Mouse (Mus musculus) hindbrain, embryonic 11.5 days (tissue): ENCODE results near the gene Glra3. TPM values are rescaled to one million over a fixed set of nuclear protein-coding genes. Genes with fewer than 3 reads are reported as not detected.

Experiments used
- ATAC-seq: fragments of 200-750 bp; cut with Nextera tagmentation; 2 replicates; pipeline ENCODE4 v1.8.0; 2017; ENCODE audit warnings: mild to moderate bottlenecking, moderate TSS enrichment, moderate library complexity; ENCODE audit not compliant: low FRiP score
- DNase-seq: peaks from one replicate; pipeline ENCODE4 v3.0.0-alpha.2; 2015; ENCODE audit warnings: low spot score
- H3K27ac ChIP-seq: fragments of 300-500 bp; sonication (generic); 2 replicates; pipeline ENCODE4 v1.5.1; 2014; ENCODE audit warnings: mild to moderate bottlenecking, low read depth, low read length
- H3K27me3 ChIP-seq: fragments of 300-500 bp; sonication (generic); 2 replicates; pipeline ENCODE4 v1.6.1; 2014; ENCODE audit warnings: mild to moderate bottlenecking, low read length, moderate library complexity, mixed read lengths; ENCODE audit not compliant: control insufficient read depth, insufficient read depth
- H3K36me3 ChIP-seq: fragments of 300-500 bp; sonication (generic); 2 replicates; pipeline ENCODE4 v1.6.1; 2014; ENCODE audit warnings: mild to moderate bottlenecking, low read length, moderate library complexity, mixed read lengths; ENCODE audit not compliant: control insufficient read depth, insufficient read depth
- H3K4me1 ChIP-seq: fragments of 300-500 bp; sonication (generic); replicated peaks from 2 replicates; pipeline ENCODE4 v1.6.1; 2014; ENCODE audit warnings: low read length, mixed read lengths; ENCODE audit not compliant: control insufficient read depth, insufficient read depth
- H3K4me2 ChIP-seq: fragments of 300-500 bp; sonication (generic); replicated peaks from 2 replicates; pipeline ENCODE4 v1.6.1; 2014; ENCODE audit warnings: mild to moderate bottlenecking, low read depth, low read length
- H3K4me3 ChIP-seq: fragments of 300-500 bp; sonication (generic); 2 replicates; pipeline ENCODE4 v1.5.1; 2014; ENCODE audit warnings: low read depth, low read length
- H3K9ac ChIP-seq: fragments of 300-500 bp; sonication (generic); 2 replicates; pipeline ENCODE4 v1.6.1; 2014; ENCODE audit warnings: low read depth, low read length
- H3K9me3 ChIP-seq: fragments of 300-500 bp; sonication (generic); 2 replicates; pipeline ENCODE4 v1.6.1; 2016; ENCODE audit warnings: low read length; ENCODE audit not compliant: control insufficient read depth
- WGBS: fragments of 180-500 bp; shearing (Covaris S2); extraction: QIAGEN DNeasy Blood & Tissue Kit; methylation state at CpG from one replicate; pipeline ENCODE4 v1.1.7; 2014; 5-methylcytosine and 5-hydroxymethylcytosine counted together
- polyA plus RNA-seq: library from polyadenylated mRNA; unstranded; fragments of >200 nt; fragmentation: Nextera tagmentation; extraction: Ambion mirVana; gene quantifications from 2 replicates; pipeline ENCODE4 v1.2.1, GENCODE M21; 2014

Gene Glra3
- polyA plus RNA-seq, 1 experiment from 2014 or later, result 0.09 TPM

GRCm38 (mm10) chr8:56083654-56084053 lies 143.4 kb downstream of the Glra3 start:
- Histone ChIP-seq H3K9me3 (no peaks in the 10 kb centered on the region), H3K4me1 (no peaks in the 10 kb centered on the region), H3K4me2 (no peak overlapping the region), H3K36me3 (no peaks in the 10 kb centered on the region), H3K27me3 (no peaks in the 10 kb centered on the region), H3K4me3 (no peak overlapping the region), H3K9ac (no peak overlapping the region), H3K27ac (no peak overlapping the region)
- no peak for ATAC-seq
- no peak for DNase-seq

- H3K4me3 ChIP-seq, result no peak overlapping the region
- no peak overlapping the region for H3K27ac ChIP-seq
- ATAC-seq (no peak), DNase-seq (no peak)
- no peak overlapping the region for H3K9ac ChIP-seq
- no peaks in the 10 kb centered on the region for H3K9me3 ChIP-seq
- H3K36me3 ChIP-seq, result no peaks in the 10 kb centered on the region
- H3K4me1 ChIP-seq, result no peaks in the 10 kb centered on the region
- no peaks in the 10 kb centered on the region for H3K27me3 ChIP-seq
- no peak overlapping the region for H3K4me2 ChIP-seq
Observed at GRCm38 (mm10) chr8:56094385-56094784, 154.1 kb downstream of the Glra3 start.

- Histone ChIP-seq H3K4me1 (no peaks in the 10 kb centered on the region), H3K36me3 (no peaks in the 10 kb centered on the region), H3K4me2 (no peak overlapping the region), H3K9me3 (no peaks in the 10 kb centered on the region), H3K4me3 (no peak overlapping the region), H3K9ac (no peak overlapping the region), H3K27me3 (no peaks in the 10 kb centered on the region), H3K27ac (no peak overlapping the region)
- DNase-seq, result no peak
- 83% methylated on average over 6 of the region's 6 CpGs for WGBS
- ATAC-seq, result no peak
Observed at GRCm38 (mm10) chr8:56110296-56110695, 170.0 kb downstream of the Glra3 start.

- no peak overlapping the region for H3K9ac ChIP-seq
- H3K9me3 ChIP-seq, result no peaks in the 10 kb centered on the region
- ATAC-seq (no peak), DNase-seq (no peak)
- no peak overlapping the region for H3K4me3 ChIP-seq
- H3K27ac ChIP-seq, result no peak overlapping the region
- no peaks in the 10 kb centered on the region for H3K27me3 ChIP-seq
- 85% methylated on average over 2 of the region's 2 CpGs for WGBS
- no peaks in the 10 kb centered on the region for H3K4me1 ChIP-seq
- no peaks in the 10 kb centered on the region for H3K36me3 ChIP-seq
- no peak overlapping the region for H3K4me2 ChIP-seq
Observed at GRCm38 (mm10) chr8:56129357-56129756, 189.1 kb downstream of the Glra3 start.

GRCm38 (mm10) chr8:56150697-56151096 lies 210.4 kb downstream of the Glra3 start:
- Histone ChIP-seq H3K9ac (no peak overlapping the region), H3K4me1 (no peaks in the 10 kb centered on the region), H3K4me2 (no peak overlapping the region), H3K9me3 (no peaks in the 10 kb centered on the region), H3K36me3 (no peaks in the 10 kb centered on the region), H3K27ac (no peak overlapping the region), H3K4me3 (no peak overlapping the region), H3K27me3 (no peaks in the 10 kb centered on the region)
- 84% methylated on average over 1 of the region's 1 CpGs for WGBS
- DNase-seq, result no peak
- ATAC-seq, result no peak

GRCm38 (mm10) chr8:56151574-56151973 lies 211.3 kb downstream of the Glra3 start:
- H3K27ac ChIP-seq, result no peak overlapping the region
- no peaks in the 10 kb centered on the region for H3K36me3 ChIP-seq
- no peak for DNase-seq
- 81% methylated on average over 5 of the region's 5 CpGs for WGBS
- H3K4me1 ChIP-seq, result no peaks in the 10 kb centered on the region
- no peak overlapping the region for H3K4me3 ChIP-seq
- H3K4me2 ChIP-seq, result no peak overlapping the region
- H3K27me3 ChIP-seq, result no peaks in the 10 kb centered on the region
- ATAC-seq, result no peak
- no peak overlapping the region for H3K9ac ChIP-seq
- no peaks in the 10 kb centered on the region for H3K9me3 ChIP-seq

GRCm38 (mm10) chr8:56158966-56159365 lies 218.7 kb downstream of the Glra3 start:
- no peaks in the 10 kb centered on the region for H3K27me3 ChIP-seq

More at GRCm38 (mm10) chr8:56158966-56159365, 218.7 kb downstream of the Glra3 start:
- H3K9ac ChIP-seq, result no peak overlapping the region
- no peak overlapping the region for H3K4me3 ChIP-seq
- H3K4me1 ChIP-seq, result no peaks in the 10 kb centered on the region
- H3K27ac ChIP-seq, result no peak overlapping the region
- H3K36me3 ChIP-seq, result no peaks in the 10 kb centered on the region
- WGBS, result 46% methylated on average over 2 of the region's 2 CpGs
- no peak overlapping the region for H3K4me2 ChIP-seq
- H3K9me3 ChIP-seq, result no peaks in the 10 kb centered on the region
- no peak for DNase-seq
- no peak for ATAC-seq

Other genes starting within 250 kb of the Glra3 start
- gene Adam29, start 33.5 kb upstream of the Glra3 start, polyA plus RNA-seq, result not detected in 2 replicates